Mouse (Mus musculus): Measurements from ENCODE around the gene Trim14. TPM values are rescaled to one million over a fixed set of nuclear protein-coding genes. Genes with fewer than 3 reads are reported as not detected.

Trim14 gene
- total RNA-seq, 1 experiment from 2014 or later: 7.7 TPM

DNA sequence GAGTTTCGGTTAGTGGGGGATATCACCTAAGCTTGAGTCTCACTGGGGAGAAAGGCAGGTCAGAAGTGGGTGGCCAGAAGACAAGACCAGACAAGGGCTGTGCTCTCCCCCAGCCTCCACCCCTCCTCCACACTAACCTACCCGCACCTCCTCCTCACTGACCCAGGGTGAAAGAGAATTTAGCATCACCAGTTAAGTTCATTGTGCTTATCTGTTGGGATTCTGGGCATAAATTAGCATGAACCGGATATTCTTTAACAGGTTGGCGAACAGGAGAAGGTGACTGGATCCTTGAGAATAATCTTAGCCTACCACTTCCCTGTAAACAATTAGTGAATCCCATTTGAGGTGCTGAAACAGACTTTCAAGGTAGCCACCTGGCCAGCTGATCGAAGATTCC, 60.8 kb downstream of the Trim14 start:
- no peak for DNase-seq

DNA sequence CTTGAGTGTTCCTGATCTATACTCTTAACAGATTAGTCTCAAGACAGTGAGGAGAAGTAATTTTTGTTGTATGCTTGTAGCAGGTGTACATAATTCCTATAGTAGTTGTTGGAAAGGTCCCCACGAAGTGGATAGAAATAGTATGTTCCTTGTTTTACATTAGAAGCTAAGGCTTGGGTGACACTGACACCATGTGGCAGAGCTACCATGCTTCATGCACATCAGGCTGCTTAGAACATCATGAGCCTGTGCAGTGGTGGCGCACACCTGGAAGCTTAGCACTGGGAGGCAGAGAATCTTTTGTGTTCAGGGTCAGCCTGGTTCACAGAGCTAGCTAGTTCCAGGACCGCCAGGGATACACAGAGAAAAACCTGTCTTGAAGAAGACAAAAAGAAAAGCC, 70.2 kb downstream of the Trim14 start:
- no peak for DNase-seq

DNA sequence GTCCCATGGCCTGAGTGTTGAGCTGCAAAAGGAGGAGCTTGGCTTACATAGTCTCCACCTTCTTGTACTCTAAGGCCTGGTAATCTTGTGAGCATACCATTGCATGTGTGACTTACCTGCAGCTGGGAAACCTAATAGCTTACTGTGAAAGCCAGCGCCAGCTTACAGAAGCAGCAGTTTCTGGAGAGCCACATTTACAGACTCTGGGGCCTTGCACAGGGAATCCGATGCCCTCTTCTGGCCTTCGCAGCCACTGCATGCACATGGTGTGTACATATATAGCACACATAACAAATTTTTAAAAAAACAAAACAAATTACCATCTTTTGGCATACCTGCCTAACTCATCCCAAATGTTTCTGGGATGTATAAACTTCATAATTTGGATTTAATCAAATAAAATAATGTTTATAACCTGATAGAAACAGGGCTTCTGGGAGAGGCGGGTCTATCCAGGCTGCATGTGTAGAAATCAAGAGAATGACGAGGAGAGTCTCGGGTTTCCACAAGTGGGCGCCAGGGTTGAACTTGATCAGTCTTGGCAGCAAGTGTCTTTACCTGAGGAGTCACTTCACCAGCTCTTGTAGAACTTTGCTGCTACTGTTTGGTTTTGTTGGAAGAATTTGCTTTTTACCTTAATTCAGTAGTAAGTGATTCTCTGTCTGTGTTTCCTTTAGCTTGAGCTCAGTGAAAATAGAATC, 72.7 kb downstream of the Trim14 start:
- DNase-seq: peak; percentile 62

DNA sequence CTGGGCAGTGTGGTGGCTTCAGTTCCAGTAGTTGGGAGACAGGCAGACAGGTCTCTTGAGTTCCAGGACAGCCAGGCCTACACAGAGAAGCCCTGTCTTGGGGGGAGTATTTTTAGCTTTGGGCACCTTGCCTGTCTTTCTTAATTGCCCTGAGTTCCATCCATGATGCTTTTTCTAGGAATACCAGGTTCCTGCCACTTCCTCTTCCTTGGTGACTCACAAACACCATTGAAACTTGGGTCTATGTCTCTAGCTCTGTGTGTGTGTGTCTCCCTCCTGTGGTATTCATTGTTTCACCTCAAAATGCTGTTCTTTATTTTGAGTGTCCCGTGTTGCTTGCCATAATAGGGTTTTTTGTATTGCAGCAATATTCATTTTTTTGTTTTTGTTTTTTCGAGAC, 77.5 kb downstream of the Trim14 start:
- DNase-seq: no peak

DNA sequence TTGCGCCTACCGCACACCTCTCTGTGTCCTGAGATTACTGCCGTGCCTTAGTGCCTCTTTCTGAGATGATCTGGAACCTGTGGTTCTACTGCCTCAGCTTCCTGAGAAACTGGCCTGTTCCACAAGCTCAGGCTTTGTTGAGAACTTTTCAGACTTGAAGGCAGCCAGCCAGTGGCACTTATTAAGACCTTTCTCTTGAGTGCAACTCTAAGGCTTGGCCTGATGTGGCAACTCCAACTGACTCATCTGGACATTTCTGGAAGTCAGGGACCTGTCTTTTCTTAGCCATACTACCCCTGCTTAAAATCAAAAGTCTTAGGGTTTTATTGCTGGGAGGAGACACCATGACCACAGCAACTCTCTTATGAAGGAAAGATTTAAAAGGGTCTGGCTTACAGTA, 78.8 kb downstream of the Trim14 start:
- DNase-seq: no peak

DNA sequence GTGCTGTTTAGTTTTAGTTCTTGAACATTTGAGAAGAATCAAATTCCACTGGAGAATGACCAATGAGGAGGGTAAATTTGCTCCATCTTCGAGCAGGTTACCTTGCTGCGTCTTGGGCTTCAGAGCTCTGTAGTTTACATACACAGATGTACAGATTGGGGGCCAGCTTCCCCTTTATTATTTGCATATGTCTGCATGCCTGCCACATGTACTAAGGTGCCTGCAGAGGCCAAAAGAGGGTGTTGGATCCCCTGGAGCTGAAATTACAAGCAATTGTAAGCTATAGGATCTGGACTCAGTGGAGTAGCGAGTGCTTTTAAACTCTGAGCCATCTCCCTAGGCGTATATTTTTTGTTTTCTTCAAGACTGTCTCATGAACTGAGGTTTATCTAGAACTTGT, 79.2 kb downstream of the Trim14 start:
- no peak for DNase-seq

DNA sequence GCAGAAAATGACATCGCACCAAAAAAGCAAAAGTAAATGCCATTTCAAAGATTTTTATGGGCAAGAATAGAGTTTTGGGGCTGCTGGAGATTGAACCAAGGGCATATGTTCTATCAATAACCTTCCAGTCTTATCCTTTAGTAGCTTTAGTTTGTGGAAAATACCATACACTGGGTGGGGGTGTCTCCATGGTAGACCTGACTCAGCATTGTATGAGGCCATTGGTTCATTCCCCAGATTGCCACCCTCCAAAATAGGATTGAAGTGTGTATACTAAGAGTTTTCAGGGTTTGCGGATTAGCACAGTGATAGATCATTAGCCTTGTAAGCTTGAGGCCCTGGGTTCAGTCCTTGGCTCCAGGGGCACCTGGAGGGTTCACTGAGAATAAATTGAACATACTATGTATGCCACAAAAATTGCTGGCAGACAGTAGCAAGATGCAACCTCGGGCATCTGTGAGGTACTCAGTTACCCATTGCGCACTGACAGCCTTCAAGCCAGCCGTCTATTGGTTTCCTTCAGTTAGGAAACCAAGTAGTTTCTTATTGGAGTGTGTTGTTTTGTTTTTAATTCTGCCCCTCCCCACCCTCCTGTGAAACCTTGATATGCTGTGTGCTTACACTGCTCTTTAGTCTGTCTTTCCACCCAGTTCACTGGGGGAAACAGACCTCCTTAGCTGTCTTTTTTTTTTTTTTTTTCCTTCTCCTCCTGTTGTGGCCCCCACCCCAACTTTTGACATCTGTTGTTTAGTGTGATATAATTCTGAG, 81.7 kb downstream of the Trim14 start:
- DNase-seq: no peak

DNA sequence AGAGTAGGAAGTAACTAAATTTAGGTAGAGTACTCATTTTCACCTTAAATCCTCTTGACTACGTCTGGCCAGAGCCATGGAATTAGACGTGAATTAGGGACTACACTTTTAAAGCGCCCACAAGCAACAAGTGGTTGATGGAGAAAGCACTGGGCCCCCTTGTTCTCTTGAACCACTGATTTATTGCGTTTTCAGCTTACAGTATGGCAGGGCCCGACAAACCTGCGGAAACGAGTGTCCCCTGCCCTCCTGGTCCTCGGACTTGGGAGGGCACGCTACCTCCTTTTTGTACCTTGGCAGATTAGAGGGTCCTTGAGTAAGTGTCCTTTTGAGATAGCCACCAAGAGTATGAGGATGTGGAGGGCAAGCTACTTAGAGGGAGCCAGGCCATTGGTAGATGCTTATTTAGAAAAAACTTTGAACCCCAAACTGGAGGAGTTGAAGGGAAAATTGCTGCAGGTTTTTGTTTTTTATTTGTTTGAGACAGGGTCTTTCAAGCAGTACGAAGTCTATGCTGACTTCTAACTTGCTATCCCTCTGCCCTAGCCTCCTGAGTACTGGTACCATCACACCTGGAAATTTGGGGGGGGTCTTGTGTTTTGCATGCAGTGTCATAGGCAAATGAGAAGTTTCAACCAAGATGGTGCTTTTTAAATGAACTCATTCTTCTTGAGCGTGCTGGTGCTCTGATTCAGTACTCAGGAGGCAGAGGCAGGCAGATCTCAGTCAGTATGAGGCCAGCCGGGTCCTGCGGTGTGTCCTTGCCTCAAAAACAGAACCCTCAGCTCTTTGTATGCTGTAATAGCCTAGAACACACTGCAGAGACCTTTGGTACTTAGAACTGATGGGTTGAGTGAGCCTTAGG, 82.9 kb downstream of the Trim14 start:
- no peak for DNase-seq

DNA sequence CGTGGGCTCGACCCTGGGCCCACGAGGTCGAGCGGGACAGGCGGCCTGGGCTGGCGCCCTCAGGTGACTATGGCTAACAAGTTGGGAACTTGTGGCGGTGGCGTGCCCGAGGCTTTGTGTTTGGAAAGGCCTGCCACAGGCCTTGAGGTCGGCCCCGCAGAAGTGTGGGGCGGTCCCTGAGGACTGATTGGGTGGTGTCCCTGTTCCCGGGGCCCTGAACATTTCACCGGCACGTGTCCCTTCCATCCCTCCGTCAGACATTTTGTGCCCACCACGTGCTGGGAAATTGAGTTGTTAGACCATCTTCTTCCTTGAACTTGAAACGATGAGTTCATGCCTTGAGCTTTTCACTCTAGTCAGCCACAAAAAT, 83.5 kb downstream of the Trim14 start:
- DNase-seq: peak; percentile 81

DNA sequence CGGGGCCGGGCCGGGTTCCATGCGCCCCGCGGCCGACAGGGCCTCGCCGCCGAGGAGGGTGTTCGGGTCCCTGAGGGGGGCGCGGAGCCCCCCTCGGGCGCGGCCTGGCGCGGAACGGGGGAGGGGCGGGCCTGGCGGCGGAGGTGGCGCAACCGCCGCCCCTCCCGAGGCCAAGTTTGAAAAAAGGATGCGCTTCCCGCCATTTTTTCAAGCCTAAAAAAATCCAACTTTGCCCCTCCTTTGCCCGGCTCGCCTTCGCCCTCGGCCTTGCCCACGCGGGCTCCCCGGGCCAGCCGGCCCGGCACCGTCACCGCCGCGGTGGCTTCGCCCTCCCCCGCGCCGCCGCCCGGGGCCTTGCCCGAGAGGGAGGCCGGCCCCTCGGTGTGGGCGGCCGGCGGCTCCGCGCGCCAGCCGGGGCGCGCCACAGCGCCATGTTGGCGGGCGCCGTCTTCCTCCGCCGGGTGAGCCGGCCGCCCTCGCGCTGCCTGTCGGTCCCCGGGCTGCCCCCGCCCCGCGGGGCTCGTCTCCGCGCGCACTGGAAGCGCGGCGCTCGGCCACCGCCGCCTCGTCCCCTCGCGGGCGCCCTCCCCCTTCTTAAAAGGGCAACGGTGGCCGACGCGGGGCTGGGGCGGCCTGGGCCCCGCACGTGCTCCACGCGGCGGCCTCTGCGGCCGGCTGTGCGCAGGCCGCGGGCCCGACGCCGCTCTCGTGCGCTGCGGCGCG, 84.0 kb downstream of the Trim14 start:
- peak; percentile 90 for DNase-seq

DNA sequence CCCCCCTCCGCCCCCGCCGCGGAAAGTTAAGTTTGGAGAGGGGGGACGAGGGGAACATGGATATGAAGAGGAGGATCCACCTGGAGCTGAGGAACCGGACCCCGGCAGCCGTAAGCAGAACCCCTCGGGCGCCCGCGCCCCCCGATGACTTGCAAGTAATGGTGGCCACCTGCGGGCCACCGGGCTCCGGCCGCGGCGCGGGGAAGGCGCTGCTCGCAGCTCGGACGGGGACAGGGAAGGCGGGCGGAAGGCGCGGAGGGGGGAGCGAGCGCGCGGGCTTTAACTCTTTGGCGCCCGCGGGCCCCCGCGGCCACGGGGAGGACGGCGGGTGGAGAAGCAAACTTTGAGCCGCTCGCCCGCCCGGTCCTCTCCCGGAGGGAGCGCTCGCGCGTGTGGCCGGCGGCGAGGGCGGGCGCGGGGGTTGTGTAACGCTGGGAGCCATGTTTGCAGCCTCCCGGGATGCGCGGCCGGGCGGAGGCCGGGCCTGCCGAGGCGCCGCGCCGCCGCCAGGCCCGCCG, 84.6 kb downstream of the Trim14 start:
- DNase-seq: peak; percentile 82

DNA sequence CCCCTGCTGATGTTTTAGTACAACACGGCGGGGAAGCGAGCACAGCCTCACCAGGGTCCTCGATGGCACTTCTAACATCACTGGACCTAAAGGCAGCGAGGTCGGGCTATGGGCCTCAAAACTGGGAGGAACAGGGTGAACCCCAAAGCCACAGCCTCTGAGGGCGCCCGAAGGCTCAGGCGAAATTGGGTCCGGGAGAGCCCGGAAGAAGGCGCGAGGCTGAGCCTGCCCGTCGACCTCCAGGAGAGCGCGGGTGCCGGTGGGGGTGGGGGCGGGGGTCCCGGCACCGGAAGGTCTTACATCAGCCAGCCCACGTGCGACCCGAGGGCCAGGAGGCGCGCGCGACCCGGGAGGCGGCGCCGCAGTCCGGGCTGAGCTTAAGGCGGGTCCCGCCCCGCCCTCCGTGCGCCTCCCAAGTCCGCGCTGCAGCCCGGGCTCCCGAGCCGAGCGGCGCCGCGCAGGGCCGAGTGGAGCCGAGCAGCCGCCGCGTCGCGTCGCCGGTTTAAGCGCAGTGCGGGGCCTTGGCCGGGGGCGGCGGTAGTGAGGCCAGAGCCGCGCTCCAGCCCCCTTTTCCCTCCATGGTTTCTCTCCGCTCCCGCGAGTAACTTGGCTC, 85.3 kb downstream of the Trim14 start, which contains the start of gene Anp32b:
Gene Anp32b (plus strand): TSS at position 384 of the 613 bp plus-strand sequence.
- peak; percentile 97 for DNase-seq

DNA sequence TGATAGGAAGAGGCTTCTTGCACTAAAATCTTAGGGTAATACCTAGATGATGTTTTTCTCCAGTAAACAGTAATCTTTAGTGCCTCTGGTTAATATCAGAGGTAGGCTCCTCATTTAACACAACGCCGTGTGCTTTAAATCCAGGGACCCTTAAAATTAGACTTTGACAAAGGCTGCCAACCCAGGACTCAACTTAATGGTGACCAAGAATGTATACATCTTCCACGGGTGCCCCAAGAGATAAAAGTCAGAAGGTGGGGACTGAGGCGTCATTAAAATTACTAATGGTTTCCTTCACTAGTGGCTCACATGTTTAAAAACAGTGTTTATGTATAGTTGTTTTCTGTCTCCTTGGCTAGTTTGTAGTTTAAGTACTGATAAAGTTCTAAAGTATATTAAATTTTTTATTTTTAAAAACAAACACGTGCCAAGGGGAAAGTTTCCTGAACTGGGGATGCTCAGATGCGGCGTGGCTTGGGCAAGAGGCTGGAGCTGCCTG, 85.9 kb downstream of the Trim14 start:
- no peak for DNase-seq

DNA sequence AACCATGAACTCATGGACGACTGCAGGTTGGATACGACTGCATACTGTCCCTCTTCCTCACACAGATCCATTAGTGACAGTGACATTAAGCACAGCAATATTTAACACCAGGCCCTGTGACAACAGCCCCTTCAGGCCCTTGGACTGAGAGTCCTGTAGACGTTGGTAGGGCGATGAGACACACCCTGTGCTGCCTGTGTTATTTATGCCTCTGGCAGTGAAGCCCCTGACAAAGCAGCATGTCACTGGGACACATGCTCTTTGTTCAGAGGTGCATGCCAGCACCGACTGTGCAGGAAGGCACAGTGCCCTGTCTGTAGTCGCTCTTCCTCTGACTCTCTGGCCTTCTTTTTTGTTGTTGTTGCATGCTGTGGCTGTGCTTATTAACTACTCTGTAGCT, 87.1 kb downstream of the Trim14 start:
- no peak for DNase-seq

DNA sequence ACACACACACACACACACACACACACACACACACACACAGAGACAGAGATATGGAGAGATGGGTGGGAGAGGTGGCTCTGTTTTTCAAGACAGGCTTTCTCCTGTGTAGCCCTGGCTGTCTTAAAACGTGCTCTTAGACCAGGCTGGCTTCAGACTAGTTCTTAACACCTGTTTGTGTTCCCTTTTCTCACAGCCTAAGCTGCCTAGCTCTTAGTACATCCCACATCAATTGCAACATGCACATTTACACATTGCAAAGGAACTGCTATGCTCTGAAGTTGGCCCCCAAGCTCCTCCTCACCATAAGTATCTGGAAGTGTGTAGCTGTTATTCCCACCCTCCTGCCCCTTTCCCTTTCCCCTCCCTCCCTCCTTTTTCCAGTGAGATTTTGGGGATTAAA, 88.5 kb downstream of the Trim14 start:
- DNase-seq: no peak

DNA sequence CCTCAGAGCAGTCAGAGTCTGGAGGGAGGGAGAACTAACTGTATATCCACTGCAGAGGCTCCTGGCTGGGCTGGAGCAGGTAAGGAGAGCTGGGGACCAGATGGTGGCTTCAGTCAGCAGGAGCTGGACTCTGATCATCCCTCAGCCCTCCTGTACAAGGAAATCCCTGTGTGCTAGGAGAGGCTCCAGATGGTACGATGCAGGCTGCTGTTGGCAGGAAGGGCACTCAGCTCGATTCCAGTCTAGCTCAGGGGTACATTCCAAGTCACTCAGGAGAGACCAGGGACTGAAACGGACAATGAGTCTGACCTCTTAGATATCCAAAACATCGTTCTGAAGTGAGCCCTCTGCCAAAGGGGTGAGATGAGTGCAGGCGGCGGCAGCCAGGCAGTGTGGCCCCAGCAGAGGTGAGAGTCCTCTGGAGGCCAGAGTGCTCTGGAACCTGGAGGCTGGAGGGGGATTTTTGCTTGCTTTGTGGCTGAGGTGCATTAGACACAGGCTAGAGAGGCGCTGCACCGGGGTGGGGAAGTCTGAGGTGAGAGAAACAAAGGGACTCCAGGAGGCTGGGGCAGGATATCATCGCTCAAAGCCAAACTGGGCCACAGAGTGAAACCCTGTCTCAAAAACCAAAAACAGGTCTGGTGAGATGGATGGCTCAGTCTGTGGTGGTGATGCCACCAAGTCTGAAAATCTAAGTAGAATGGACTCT, 90.5 kb downstream of the Trim14 start:
- no peak for DNase-seq
